Mouse (Mus musculus): ENCODE results near the gene Pbld2. TPM values are rescaled to one million over a fixed set of nuclear protein-coding genes. Genes with fewer than 3 reads are reported as not detected.

Pbld2 gene
- total RNA-seq (2023) = 1 to 10 TPM; 1.1 to 1.3 TPM

GRCm38 (mm10) chr10:63023749-63024579 is at the start of gene Pbld2, which contains the start of gene Hnrnph3:
Pbld2 (plus strand) TSS chr10:63024315.
Hnrnph3 (minus strand) TSS chr10:63024217.

GRCm38 (mm10) chr10:62980039-62980954 is 43.8 kb upstream of the Pbld2 start, which contains the start of gene Rufy2:
Rufy2 (plus strand) TSS chr10:62980223.

GRCm38 (mm10) chr10:63059862-63060261 is 35.7 kb downstream of the Pbld2 start, which contains the start of gene Pbld1:
Pbld1 (plus strand) TSS chr10:63060162.

GRCm38 (mm10) chr10:63099521-63099920 is 75.4 kb downstream of the Pbld2 start, which contains the start of gene Atoh7:
Atoh7 (plus strand) TSS chr10:63099651.

Other genes with a start within 250 kb of the Pbld2 start
- 100 to 1,000 TPM; 141 to 163 TPM for gene Ccar1, start 232.0 kb upstream of the Pbld2 start, total RNA-seq (2023)
- 1 to 10 TPM; 8.2 to 8.4 TPM for gene Tet1, start 115.3 kb upstream of the Pbld2 start, total RNA-seq (2023)
- gene Slc25a16, start 103.7 kb upstream of the Pbld2 start, total RNA-seq (2023) = 10 to 100 TPM; 11.9 to 16.9 TPM
- 1 to 10 TPM; 2.4 to 2.9 TPM for gene Dna2, start 77.3 kb upstream of the Pbld2 start, total RNA-seq (2023)
- gene Rufy2, start 44.1 kb upstream of the Pbld2 start, total RNA-seq (2023) = 10 to 100 TPM; 39.3 to 41.5 TPM
- 100 to 1,000 TPM; 118 to 135 TPM for gene Hnrnph3, start 98 bp upstream of the Pbld2 start, total RNA-seq (2023)
- gene Pbld1, start 35.8 kb downstream of the Pbld2 start, total RNA-seq (2023) = under 1 TPM; 0.30 to 0.44 TPM
- not detected for gene Atoh7, start 75.3 kb downstream of the Pbld2 start, total RNA-seq (2023)
- gene Mypn, start 179.6 kb downstream of the Pbld2 start, total RNA-seq (2023) = not detected
- 100 to 1,000 TPM; 243 to 272 TPM for gene Herc4, start 219.5 kb downstream of the Pbld2 start, total RNA-seq (2023)

Data from B cell, adult 67 days (primary cell).